Mouse (Mus musculus): ENCODE results near the gene Ppfibp2.
A peak's percentile ranks its signal among the peaks of the same experiment; 100 is the strongest.

The Ppfibp2 gene

GRCm38 (mm10) chr7:107594857-107595402 is at the start of gene Ppfibp2:
TSS of gene Ppfibp2 (plus strand) at chr7:107595207.
- DNase-seq (ENCODE audit: low read depth) = peak; percentile 83

GRCm38 (mm10) chr7:107547872-107548271 is 47.1 kb upstream of the Ppfibp2 start:
- no peak for DNase-seq (ENCODE audit: low read depth)

- DNase-seq (ENCODE audit: low read depth) = no peak
These were observed 41.5 kb upstream of the Ppfibp2 start for GRCm38 (mm10) chr7:107553461-107553860.

GRCm38 (mm10) chr7:107555906-107556305 is 39.1 kb upstream of the Ppfibp2 start:
- DNase-seq (ENCODE audit: low read depth) = peak; percentile 22

GRCm38 (mm10) chr7:107560675-107561074 is 34.3 kb upstream of the Ppfibp2 start:
- DNase-seq (ENCODE audit: low read depth) = no peak

GRCm38 (mm10) chr7:107561584-107561983 is 33.4 kb upstream of the Ppfibp2 start:
- DNase-seq (ENCODE audit: low read depth) = no peak

GRCm38 (mm10) chr7:107563727-107564126 is 31.3 kb upstream of the Ppfibp2 start:
- no peak for DNase-seq (ENCODE audit: low read depth)

- DNase-seq (ENCODE audit: low read depth) = no peak
These were observed 27.7 kb upstream of the Ppfibp2 start, which contains the start of gene Olfml1 for GRCm38 (mm10) chr7:107567261-107567671. TSS of gene Olfml1 (plus strand) at chr7:107567446.

GRCm38 (mm10) chr7:107567674-107568073 is 27.3 kb upstream of the Ppfibp2 start:
- no peak for DNase-seq (ENCODE audit: low read depth)

- DNase-seq (ENCODE audit: low read depth) = no peak
These were observed 26.0 kb upstream of the Ppfibp2 start for GRCm38 (mm10) chr7:107568971-107569370.

- no peak for DNase-seq (ENCODE audit: low read depth)
These were observed 21.2 kb upstream of the Ppfibp2 start for GRCm38 (mm10) chr7:107573856-107574255.

- no peak for DNase-seq (ENCODE audit: low read depth)
These were observed 20.7 kb upstream of the Ppfibp2 start for GRCm38 (mm10) chr7:107574276-107574675.

- no peak for DNase-seq (ENCODE audit: low read depth)
These were observed 2.4 kb upstream of the Ppfibp2 start for GRCm38 (mm10) chr7:107592641-107593040.

GRCm38 (mm10) chr7:107593904-107594303 is 1.1 kb upstream of the Ppfibp2 start:
- peak; percentile 4 for DNase-seq (ENCODE audit: low read depth)

GRCm38 (mm10) chr7:107594325-107594856 is 616 bp upstream of the Ppfibp2 start:
- peak; percentile 70 for DNase-seq (ENCODE audit: low read depth)

GRCm38 (mm10) chr7:107595426-107595825 is 419 bp downstream of the Ppfibp2 start:
- DNase-seq (ENCODE audit: low read depth) = no peak

- no peak for DNase-seq (ENCODE audit: low read depth)
These were observed 1.7 kb downstream of the Ppfibp2 start for GRCm38 (mm10) chr7:107596753-107597152.

GRCm38 (mm10) chr7:107597956-107598355 is 2.9 kb downstream of the Ppfibp2 start:
- no peak for DNase-seq (ENCODE audit: low read depth)

- DNase-seq (ENCODE audit: low read depth) = no peak
These were observed 5.6 kb downstream of the Ppfibp2 start for GRCm38 (mm10) chr7:107600651-107601050.

GRCm38 (mm10) chr7:107602505-107602904 is 7.5 kb downstream of the Ppfibp2 start:
- DNase-seq (ENCODE audit: low read depth) = no peak

GRCm38 (mm10) chr7:107602913-107603312 is 7.9 kb downstream of the Ppfibp2 start:
- no peak for DNase-seq (ENCODE audit: low read depth)

GRCm38 (mm10) chr7:107607766-107608165 is 12.8 kb downstream of the Ppfibp2 start:
- DNase-seq (ENCODE audit: low read depth) = no peak

GRCm38 (mm10) chr7:107609622-107610255 is 14.7 kb downstream of the Ppfibp2 start:
- DNase-seq (ENCODE audit: low read depth) = peak; percentile 44

GRCm38 (mm10) chr7:107610880-107611279 is 15.9 kb downstream of the Ppfibp2 start:
- DNase-seq (ENCODE audit: low read depth) = no peak

Data from induced T-regulatory cell, adult 2 months (primary cell).